Mouse (Mus musculus) liver, embryonic 11.5 days (tissue): ENCODE results near the gene Enkd1. TPM values are rescaled to one million over a fixed set of nuclear protein-coding genes. Genes with fewer than 3 reads are reported as not detected.

Experiments used
- ATAC-seq: fragments of 200-750 bp; cut with Nextera tagmentation; replicated peaks from 2 replicates; pipeline ENCODE4 v1.8.0; 2017; ENCODE audit warnings: moderate number of reproducible peaks, mild to moderate bottlenecking, moderate TSS enrichment, moderate library complexity; ENCODE audit not compliant: low FRiP score
- DNase-seq: peaks from one replicate; pipeline ENCODE4 v3.0.0-alpha.2; 2017; ENCODE audit warnings: low spot score
- H3K27ac ChIP-seq: fragments of 300-500 bp; sonication (generic); 2 replicates; pipeline ENCODE4 v1.5.1; 2014; ENCODE audit warnings: mild to moderate bottlenecking, low read depth, low read length, control low read depth
- H3K27me3 ChIP-seq: fragments of 300-500 bp; sonication (generic); replicated peaks from 2 replicates; pipeline ENCODE4 v1.6.1; 2014; ENCODE audit warnings: low read length, mixed read lengths; ENCODE audit not compliant: control insufficient read depth, insufficient read depth
- H3K36me3 ChIP-seq: fragments of 300-500 bp; sonication (generic); 2 replicates; pipeline ENCODE4 v1.6.1; 2014; ENCODE audit warnings: mild to moderate bottlenecking, low read length, moderate library complexity, mixed read lengths; ENCODE audit not compliant: control insufficient read depth, insufficient read depth
- H3K4me1 ChIP-seq: fragments of 300-500 bp; sonication (generic); replicated peaks from 2 replicates; pipeline ENCODE4 v1.6.1; 2014; ENCODE audit warnings: low read length, mixed read lengths; ENCODE audit not compliant: control insufficient read depth, insufficient read depth
- H3K4me2 ChIP-seq: fragments of 300-500 bp; sonication (generic); 2 replicates; pipeline ENCODE4 v1.6.1; 2014; ENCODE audit warnings: mild to moderate bottlenecking, control low read depth, moderate library complexity
- H3K4me3 ChIP-seq: fragments of 300-500 bp; sonication (generic); 2 replicates; pipeline ENCODE4 v1.5.1; 2014; ENCODE audit warnings: low read depth, low read length, control low read depth
- H3K9ac ChIP-seq: fragments of 300-500 bp; sonication (generic); 2 replicates; pipeline ENCODE4 v1.6.1; 2014; ENCODE audit warnings: low read depth, low read length, control low read depth
- H3K9me3 ChIP-seq: fragments of 300-500 bp; sonication (generic); 2 replicates; pipeline ENCODE4 v1.6.1; 2016; ENCODE audit warnings: low read length, inconsistent platforms, mixed read lengths; ENCODE audit not compliant: control insufficient read depth
- WGBS: fragments of 180-500 bp; shearing (Covaris S2); extraction: QIAGEN DNeasy Blood & Tissue Kit; methylation state at CpG from one replicate; pipeline ENCODE4 v1.1.7; 2014; 5-methylcytosine and 5-hydroxymethylcytosine counted together
- polyA plus RNA-seq: library from polyadenylated mRNA; unstranded; fragments of >200 nt; fragmentation: Nextera tagmentation; extraction: Ambion mirVana; gene quantifications from 2 replicates; pipeline ENCODE4 v1.2.1, GENCODE M21; 2014

Gene Enkd1
- polyA plus RNA-seq, 1 experiment from 2014 or later: 22.3 TPM

DNA sequence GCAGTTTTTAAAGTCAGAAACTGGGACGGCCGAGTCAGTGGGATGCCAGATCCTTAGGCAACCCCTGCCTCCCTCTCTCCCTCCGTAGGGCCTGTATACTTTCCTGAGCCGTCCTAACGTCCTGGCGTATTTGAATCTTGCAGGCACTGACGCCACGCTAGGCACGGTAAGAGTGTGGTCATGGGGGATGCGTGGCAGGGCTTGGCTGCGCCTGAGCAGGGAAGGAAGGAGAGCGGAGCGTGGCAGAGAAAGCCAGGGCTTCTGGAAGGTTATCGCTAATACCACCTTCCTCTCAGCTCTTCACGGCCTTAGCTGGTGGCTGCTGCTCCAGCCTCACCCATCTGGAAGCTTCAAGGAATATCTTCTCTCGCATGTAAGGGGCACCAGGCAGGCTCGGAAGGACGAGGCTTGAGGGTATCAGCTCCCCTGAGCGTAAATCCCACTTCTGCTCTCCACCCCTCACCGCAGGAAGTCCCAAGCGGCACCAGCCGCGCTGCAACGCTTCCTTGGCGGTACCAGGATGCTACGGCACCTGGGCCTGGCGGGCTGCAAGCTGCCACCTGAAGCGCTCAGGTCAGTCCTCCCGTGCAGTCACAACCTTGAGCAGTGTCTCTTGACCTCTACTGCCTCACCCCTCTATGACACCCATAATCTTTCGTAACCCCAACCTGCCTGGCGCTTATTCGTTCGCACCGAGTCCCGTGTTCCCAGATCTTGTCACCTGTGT, 18.6 kb downstream of the Enkd1 start:
- no peak overlapping the region for H3K9ac ChIP-seq

DNA sequence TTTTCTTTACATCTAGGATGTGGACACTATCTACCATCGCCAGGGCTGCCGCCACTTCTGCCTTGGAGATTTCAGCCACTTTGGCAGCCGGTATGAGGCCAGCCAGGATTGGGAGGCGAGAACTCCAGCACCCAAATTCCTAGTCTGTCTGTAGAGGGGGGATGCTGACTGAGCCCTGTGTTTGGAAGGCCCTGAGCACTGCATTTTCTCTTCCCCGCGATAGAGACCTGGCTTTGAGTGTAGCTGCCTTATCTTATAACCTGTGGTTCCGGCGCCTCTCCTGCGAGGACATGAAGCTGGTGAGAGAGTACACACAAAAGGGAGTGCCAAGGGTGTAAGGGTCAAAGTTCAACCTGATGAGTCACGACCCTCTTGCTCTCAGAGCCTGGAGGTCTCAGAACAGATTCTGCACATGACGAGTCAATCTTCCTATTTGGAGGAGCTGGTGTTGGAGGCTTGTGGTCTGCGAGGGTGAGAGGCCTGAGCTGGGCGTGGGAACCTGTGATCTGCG, 19.7 kb downstream of the Enkd1 start:
- DNase-seq: no peak
- H3K9me3 ChIP-seq: no peaks in the 10 kb centered on the region
- no peak overlapping the region for H3K27ac ChIP-seq
- no peak for ATAC-seq
- no peaks in the 10 kb centered on the region for H3K27me3 ChIP-seq
- WGBS: 39% methylated on average over 14 of the region's 14 CpGs
- H3K4me1 ChIP-seq: peaks cover 10% of the 10 kb centered on the region
- H3K9ac ChIP-seq: no peak overlapping the region
- no peak overlapping the region for H3K4me2 ChIP-seq
- no peak overlapping the region for H3K4me3 ChIP-seq
- H3K36me3 ChIP-seq: peaks cover 6% of the 10 kb centered on the region; the same call in 1 of the 2 replicates

More for the DNA sequence above, 18.6 kb downstream of the Enkd1 start:
- H3K36me3 ChIP-seq: no peaks in the 10 kb centered on the region
- H3K9me3 ChIP-seq: no peaks in the 10 kb centered on the region
- no peak overlapping the region for H3K27ac ChIP-seq
- WGBS: 65% methylated on average over 35 of the region's 35 CpGs
- no peak overlapping the region for H3K4me2 ChIP-seq
- H3K27me3 ChIP-seq: 0 out of 2 replicates have a peak, but pooled peaks cover 4% of the 10 kb centered on the region
- DNase-seq (no peak), ATAC-seq (no peak)
- peaks cover 19% of the 10 kb centered on the region for H3K4me1 ChIP-seq
- no peak overlapping the region for H3K4me3 ChIP-seq

DNA sequence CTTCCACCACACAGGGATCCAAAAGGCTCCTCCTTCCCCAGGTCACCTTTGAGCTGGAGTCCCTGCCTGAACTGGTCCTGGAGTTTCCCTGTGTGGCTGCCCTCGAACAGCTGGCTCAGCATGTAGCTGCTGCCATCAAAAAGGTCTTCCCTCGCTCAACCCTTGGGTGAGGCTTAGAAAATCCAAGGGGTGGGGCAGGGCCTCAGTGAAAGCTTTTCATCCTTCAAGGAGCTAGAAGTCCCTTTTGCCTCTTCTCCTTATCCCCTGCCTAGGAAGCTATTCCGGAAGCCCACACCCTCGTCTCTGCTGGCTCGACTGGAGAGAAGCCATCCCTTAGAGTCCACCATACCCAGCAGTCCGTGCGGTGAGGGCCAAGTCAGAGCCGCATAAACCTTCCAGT, 20.5 kb downstream of the Enkd1 start:
- H3K4me1 ChIP-seq: peaks cover 10% of the 10 kb centered on the region
- 64% methylated on average over 8 of the region's 8 CpGs for WGBS
- no peak overlapping the region for H3K9ac ChIP-seq
- no peaks in the 10 kb centered on the region for H3K27me3 ChIP-seq
- DNase-seq (no peak), ATAC-seq (no peak)
- H3K36me3 ChIP-seq: peaks cover 11% of the 10 kb centered on the region; the same call in 1 of the 2 replicates
- H3K9me3 ChIP-seq: no peaks in the 10 kb centered on the region
- no peak overlapping the region for H3K4me2 ChIP-seq
- no peak overlapping the region for H3K4me3 ChIP-seq
- H3K27ac ChIP-seq: no peak overlapping the region

DNA sequence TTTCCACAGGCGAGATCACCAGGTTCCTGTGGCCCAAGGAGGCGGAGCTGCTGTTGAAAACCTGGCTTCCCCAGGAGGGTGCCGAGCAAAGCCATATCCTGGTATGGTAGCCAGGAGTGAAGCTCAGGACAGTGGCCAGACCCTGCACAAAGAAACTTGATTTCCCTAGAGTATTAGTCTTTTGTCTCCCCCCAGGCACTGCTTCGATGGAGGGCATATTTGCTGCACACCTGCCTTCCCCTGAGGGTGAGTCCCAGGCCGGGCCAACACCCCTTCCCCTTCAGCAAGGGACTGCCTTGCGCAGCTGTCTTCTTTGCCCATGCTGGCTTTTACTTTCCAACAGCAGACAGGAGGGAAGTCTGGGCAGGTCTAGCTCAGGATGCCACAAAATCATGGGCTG, 21.5 kb downstream of the Enkd1 start:
- Histone ChIP-seq H3K36me3 (peaks cover 15% of the 10 kb centered on the region; the same call in 1 of the 2 replicates), H3K4me1 (peaks cover 10% of the 10 kb centered on the region), H3K4me3 (no peak overlapping the region), H3K9ac (no peak overlapping the region), H3K27ac (no peak overlapping the region), H3K9me3 (no peaks in the 10 kb centered on the region), H3K27me3 (no peaks in the 10 kb centered on the region), H3K4me2 (no peak overlapping the region)
- 68% methylated on average over 6 of the region's 6 CpGs for WGBS
- DNase-seq (no peak), ATAC-seq (no peak)

DNA sequence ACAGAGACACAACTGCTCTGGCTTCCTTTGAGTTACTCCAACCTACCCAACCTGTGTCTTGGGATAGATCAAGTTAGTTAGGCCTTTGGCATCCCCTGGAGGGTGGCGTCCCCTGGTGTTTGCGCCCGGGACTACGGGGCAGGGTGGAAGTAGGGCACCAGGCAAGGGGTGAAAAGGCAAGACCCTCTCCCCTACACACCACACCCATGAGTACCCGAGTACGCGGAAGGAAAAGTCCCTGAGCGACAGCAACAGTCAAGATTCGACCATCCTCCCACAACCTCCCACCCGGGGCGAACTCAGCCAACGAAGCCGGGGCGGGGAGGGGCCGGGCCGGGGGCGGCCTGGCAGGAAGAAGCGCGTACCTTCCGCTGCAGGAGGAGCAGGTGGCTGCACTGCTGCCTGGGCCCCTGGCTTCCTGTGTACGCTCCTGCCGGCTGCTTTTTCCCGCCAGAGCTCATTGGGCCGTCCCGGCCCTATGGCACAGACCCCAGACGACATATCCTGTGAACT, 22.2 kb downstream of the Enkd1 start, which contains the start of gene Carmil2:
Carmil2 (plus strand) TSS at position 479 of the 513 bp plus-strand sequence.
- no peak within 1 kb of the TSS for H3K27ac ChIP-seq
- peaks cover 10% of the 10 kb centered on the region for H3K4me1 ChIP-seq
- ATAC-seq (peak; percentile 54; the same call in 1 of the 2 replicates), DNase-seq (no peak)
- H3K27me3 ChIP-seq: no peaks in the 10 kb centered on the region
- no peaks in the 10 kb centered on the region for H3K9me3 ChIP-seq
- H3K36me3 ChIP-seq: peaks cover 18% of the 10 kb centered on the region
- no peak within 1 kb of the TSS for H3K9ac ChIP-seq
- peak within 1 kb of the TSS; percentile 51 for H3K4me2 ChIP-seq
- WGBS: 6% methylated on average over 26 of the region's 26 CpGs
- peak within 1 kb of the TSS; percentile 18; the same call in 1 of the 2 replicates for H3K4me3 ChIP-seq

DNA sequence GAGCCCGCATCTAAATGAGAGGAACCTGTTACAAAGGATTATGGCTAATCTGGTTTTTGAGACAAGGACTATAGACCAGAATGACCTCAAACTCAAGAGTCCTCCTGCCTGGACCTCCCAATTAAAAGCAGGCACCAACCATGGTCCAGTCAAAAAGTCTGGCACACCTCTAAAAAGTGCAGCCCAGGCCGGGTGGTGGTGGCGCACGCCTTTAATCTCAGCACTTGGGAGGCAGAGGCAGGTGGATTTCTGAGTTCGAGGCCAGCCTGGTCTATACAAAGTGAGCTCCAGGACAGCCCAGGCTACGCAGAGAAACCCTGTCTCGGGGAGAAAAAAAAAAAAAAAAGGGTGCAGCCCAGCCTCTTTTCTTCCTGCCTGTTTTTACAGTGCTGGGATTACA, 22.7 kb downstream of the Enkd1 start:
- peaks cover 10% of the 10 kb centered on the region for H3K4me1 ChIP-seq
- ATAC-seq: 0 out of 2 replicates have a peak, but pooled peaks have one; percentile 4
- no peak overlapping the region for H3K27ac ChIP-seq
- no peak overlapping the region for H3K9ac ChIP-seq
- H3K36me3 ChIP-seq: peaks cover 22% of the 10 kb centered on the region
- no peaks in the 10 kb centered on the region for H3K9me3 ChIP-seq
- H3K27me3 ChIP-seq: no peaks in the 10 kb centered on the region
- H3K4me3 ChIP-seq: no peak overlapping the region
- peak overlapping the region; percentile 51; the same call in 1 of the 2 replicates for H3K4me2 ChIP-seq
- 66% methylated on average over 7 of the region's 7 CpGs for WGBS
- no peak for DNase-seq

DNA sequence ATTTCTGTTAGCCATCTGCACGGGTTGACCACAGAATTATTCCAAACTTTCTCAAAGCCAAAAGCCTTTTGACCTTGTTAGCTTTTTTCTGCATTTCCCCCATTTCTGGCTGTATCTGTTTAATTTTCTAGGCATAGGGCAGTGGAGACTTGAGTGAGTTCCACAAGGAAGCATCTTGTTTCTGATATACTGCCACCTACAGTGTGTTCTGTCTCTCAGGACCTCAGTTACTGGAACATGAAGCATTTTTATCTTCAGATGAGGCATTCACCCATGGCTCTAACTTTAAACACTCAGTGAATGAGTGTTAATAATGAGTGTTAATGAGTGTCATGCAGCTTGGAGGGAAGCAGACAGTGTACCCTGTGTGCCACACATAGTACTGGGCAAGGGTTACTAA, 30.1 kb downstream of the Enkd1 start:
- 81% methylated on average over 1 of the region's 1 CpGs for WGBS
- no peaks in the 10 kb centered on the region for H3K4me1 ChIP-seq
- no peak overlapping the region for H3K4me2 ChIP-seq
- ATAC-seq: no peak
- H3K4me3 ChIP-seq: no peak overlapping the region
- H3K27me3 ChIP-seq: no peaks in the 10 kb centered on the region
- DNase-seq: no peak
- H3K36me3 ChIP-seq: peaks cover 58% of the 10 kb centered on the region
- no peak overlapping the region for H3K27ac ChIP-seq
- no peaks in the 10 kb centered on the region for H3K9me3 ChIP-seq
- no peak overlapping the region for H3K9ac ChIP-seq

DNA sequence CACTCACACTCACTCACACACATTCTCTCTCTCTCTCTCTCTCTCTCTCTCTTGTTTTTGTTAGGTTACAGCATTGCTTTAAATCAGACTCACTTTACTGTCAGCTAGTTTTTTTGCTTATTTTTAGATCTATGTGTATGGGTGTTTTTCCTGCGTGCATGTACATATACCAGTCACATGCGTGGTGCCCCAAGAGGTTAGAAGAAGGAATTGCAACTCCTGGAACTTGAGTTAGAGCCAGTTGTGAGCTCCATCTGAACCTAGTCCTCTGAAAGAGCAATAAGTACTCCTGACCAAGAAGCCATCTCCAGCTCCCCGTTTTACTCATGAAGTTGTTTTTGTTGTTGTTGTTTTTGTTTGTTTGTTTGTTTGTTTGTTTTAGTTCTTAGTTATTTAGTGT, 46.8 kb downstream of the Enkd1 start:
- no peak for DNase-seq
- no peak for ATAC-seq
- Histone ChIP-seq H3K4me3 (no peak overlapping the region), H3K36me3 (peaks cover 18% of the 10 kb centered on the region), H3K27ac (no peak overlapping the region), H3K4me1 (no peaks in the 10 kb centered on the region), H3K9me3 (no peaks in the 10 kb centered on the region), H3K4me2 (no peak overlapping the region), H3K9ac (no peak overlapping the region), H3K27me3 (no peaks in the 10 kb centered on the region)
- WGBS: 78% methylated on average over 3 of the region's 3 CpGs
